Mouse (Mus musculus): Measurements from ENCODE around the gene Rdh19. TPM values are rescaled to one million over a fixed set of nuclear protein-coding genes. Genes with fewer than 3 reads are reported as not detected.

The Rdh19 gene
- total RNA-seq, 2 experiments from 2014 or later = not detected

Other genes with a start within 250 kb of the Rdh19 start
- 100 to 1,000 TPM; 285 to 320 TPM for gene Lrp1, start 228.8 kb upstream of the Rdh19 start, total RNA-seq (2021)
- gene Stat6, start 206.9 kb upstream of the Rdh19 start, total RNA-seq (2021) = 10 to 100 TPM in 1 of 2 experiments, 1 to 10 TPM in 1; 9.0 to 12.7 TPM
- 1 to 10 TPM; 3.5 to 3.9 TPM for gene Nemp1, start 183.0 kb upstream of the Rdh19 start, total RNA-seq (2021)
- gene Nab2, start 181.4 kb upstream of the Rdh19 start, total RNA-seq (2021) = 10 to 100 TPM; 39.7 to 40.5 TPM
- gene Myo1a, start 144.8 kb upstream of the Rdh19 start, total RNA-seq (2021) = under 1 TPM; 0.49 to 0.59 TPM
- gene Tac2, start 125.5 kb upstream of the Rdh19 start, total RNA-seq (2021) = 10 to 100 TPM; 15.5 to 17.5 TPM
- gene Zbtb39, start 110.4 kb upstream of the Rdh19 start, total RNA-seq (2021) = 1 to 10 TPM; 8.8 to 9.6 TPM
- 1 to 10 TPM; 1.5 to 1.6 TPM for gene Gpr182, start 98.2 kb upstream of the Rdh19 start, total RNA-seq (2021)
- under 1 TPM; 0.15 to 0.36 TPM for gene Rdh1, start 90.2 kb upstream of the Rdh19 start, total RNA-seq (2021)
- under 1 TPM; 0.57 to 0.66 TPM for gene Rdh16f1, start 90.1 kb upstream of the Rdh19 start, total RNA-seq (2021)
- gene Rdh9, start 73.5 kb upstream of the Rdh19 start, total RNA-seq (2021) = not detected
- gene Rdh16, start 48.8 kb upstream of the Rdh19 start, total RNA-seq (2021) = under 1 TPM; 0.16 to 0.20 TPM
- not detected for gene Rdh16f2, start 16.5 kb downstream of the Rdh19 start, total RNA-seq (2021)
- not detected for gene Rdh7, start 38.9 kb downstream of the Rdh19 start, total RNA-seq (2021)
- not detected for gene Sdr9c7, start 48.6 kb downstream of the Rdh19 start, total RNA-seq (2021)
- not detected for gene Hsd17b6, start 157.7 kb downstream of the Rdh19 start, total RNA-seq (2021)
- 1 to 10 TPM; 6.7 to 7.2 TPM for gene Prim1, start 165.2 kb downstream of the Rdh19 start, total RNA-seq (2021)
- 100 to 1,000 TPM; 292 to 297 TPM for gene Naca, start 185.6 kb downstream of the Rdh19 start, total RNA-seq (2021)
- 100 to 1,000 TPM; 120 to 131 TPM for gene Ptges3, start 209.0 kb downstream of the Rdh19 start, total RNA-seq (2021)
- 1,000 to 10,000 TPM; 1,550 to 1,901 TPM for gene Atp5b, start 233.3 kb downstream of the Rdh19 start, total RNA-seq (2021)
- 10 to 100 TPM; 31.6 to 44.5 TPM for gene Baz2a, start 241.6 kb downstream of the Rdh19 start, total RNA-seq (2021)